Mouse (Mus musculus): ENCODE data around the gene Zscan5b.
"Not testable (repeated sequence)": the region's sequence is repeated elsewhere in the genome, so short reads cannot be mapped to it uniquely, and the experiment has no call there.

Zscan5b gene

GRCm38 (mm10) chr7:6221978-6222377, at the start of gene Zscan5b:
Gene Zscan5b, plus strand, starts transcription at chr7:6222278.
- DNase-seq, result no peak

GRCm38 (mm10) chr7:6172674-6173244, 49.3 kb upstream of the Zscan5b start:
- no peak for DNase-seq

- no peak for DNase-seq
Measured at GRCm38 (mm10) chr7:6173872-6174271, 48.2 kb upstream of the Zscan5b start.

GRCm38 (mm10) chr7:6174365-6174987, 47.6 kb upstream of the Zscan5b start:
- DNase-seq, result peak; percentile 12

GRCm38 (mm10) chr7:6179013-6179412, 43.1 kb upstream of the Zscan5b start:
- no peak for DNase-seq

- DNase-seq, result no peak
Measured at GRCm38 (mm10) chr7:6182882-6183281, 39.2 kb upstream of the Zscan5b start.

GRCm38 (mm10) chr7:6183802-6184201, 38.3 kb upstream of the Zscan5b start:
- DNase-seq, result no peak

GRCm38 (mm10) chr7:6184521-6184920, 37.6 kb upstream of the Zscan5b start:
- no peak for DNase-seq

GRCm38 (mm10) chr7:6185391-6185790, 36.7 kb upstream of the Zscan5b start:
- no peak for DNase-seq

GRCm38 (mm10) chr7:6186176-6186575, 35.9 kb upstream of the Zscan5b start:
- DNase-seq, result no peak

- no peak for DNase-seq
Measured at GRCm38 (mm10) chr7:6186756-6187155, 35.3 kb upstream of the Zscan5b start.

GRCm38 (mm10) chr7:6189542-6189941, 32.5 kb upstream of the Zscan5b start:
- no peak for DNase-seq

GRCm38 (mm10) chr7:6191376-6191775, 30.7 kb upstream of the Zscan5b start:
- peak; percentile 75 for DNase-seq

GRCm38 (mm10) chr7:6194129-6194528, 27.9 kb upstream of the Zscan5b start:
- DNase-seq, result peak; percentile 62

GRCm38 (mm10) chr7:6195777-6196176, 26.3 kb upstream of the Zscan5b start:
- DNase-seq, result no peak

GRCm38 (mm10) chr7:6196790-6197189, 25.3 kb upstream of the Zscan5b start, which contains the start of gene Galp:
Gene Galp, plus strand, starts transcription at chr7:6197090.
- DNase-seq, result no peak

GRCm38 (mm10) chr7:6204200-6204599, 17.9 kb upstream of the Zscan5b start:
- no peak for DNase-seq

- peak; percentile 25 for DNase-seq
Measured at GRCm38 (mm10) chr7:6213144-6213543, 8.9 kb upstream of the Zscan5b start.

- not testable (repeated sequence) for DNase-seq
Measured at GRCm38 (mm10) chr7:6214691-6215090, 7.4 kb upstream of the Zscan5b start.

- DNase-seq, result no peak
Measured at GRCm38 (mm10) chr7:6220147-6220546, 1.9 kb upstream of the Zscan5b start.

GRCm38 (mm10) chr7:6228491-6228890, 6.4 kb downstream of the Zscan5b start:
- DNase-seq, result not testable (repeated sequence)

- DNase-seq, result no peak
Measured at GRCm38 (mm10) chr7:6239787-6240186, 17.7 kb downstream of the Zscan5b start.

- DNase-seq, result peak; percentile 33
Measured at GRCm38 (mm10) chr7:6240841-6241425, 18.9 kb downstream of the Zscan5b start.
